Mouse (Mus musculus): ENCODE measurements around the gene Tbc1d16.
A peak's percentile ranks its signal among the peaks of the same experiment; 100 is the strongest.

Tbc1d16 gene

GRCm38 (mm10) chr11:119236354-119236753 lies 8.1 kb upstream of the Tbc1d16 start:
- DNase-seq (ENCODE audit: low spot score), result no peak

- peak; percentile 59 for DNase-seq (ENCODE audit: low spot score)
These were observed 7.3 kb upstream of the Tbc1d16 start for GRCm38 (mm10) chr11:119235596-119235995.

- DNase-seq (ENCODE audit: low spot score), result no peak
These were observed 6.5 kb upstream of the Tbc1d16 start for GRCm38 (mm10) chr11:119234770-119235169.

GRCm38 (mm10) chr11:119228846-119229626 lies 737 bp upstream of the Tbc1d16 start:
- DNase-seq (ENCODE audit: low spot score), result peak; percentile 82

DNA sequence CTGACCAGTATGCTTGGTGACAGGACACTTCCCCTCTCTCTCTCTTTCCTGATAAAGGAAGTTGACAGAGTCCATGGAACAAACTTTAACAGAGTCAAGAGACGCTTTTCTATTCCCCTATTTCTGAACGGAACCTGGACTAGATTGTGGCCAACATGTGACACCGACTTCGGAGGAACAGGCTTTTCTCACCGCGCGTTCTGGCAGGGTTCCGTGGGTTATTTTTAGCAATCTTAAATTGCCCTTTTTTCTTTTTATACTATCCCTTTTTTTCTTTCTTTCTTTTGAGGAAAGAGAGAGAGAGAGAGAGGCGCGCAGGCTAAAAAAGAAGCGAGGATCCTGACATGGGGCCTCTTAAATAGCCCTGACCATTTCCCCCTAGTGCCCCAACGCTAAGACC lies 708 bp downstream of the Tbc1d16 start:
- no peak for DNase-seq (ENCODE audit: low spot score)

- no peak for DNase-seq (ENCODE audit: low spot score)
These were observed 2.7 kb downstream of the Tbc1d16 start for GRCm38 (mm10) chr11:119225634-119226033.

DNA sequence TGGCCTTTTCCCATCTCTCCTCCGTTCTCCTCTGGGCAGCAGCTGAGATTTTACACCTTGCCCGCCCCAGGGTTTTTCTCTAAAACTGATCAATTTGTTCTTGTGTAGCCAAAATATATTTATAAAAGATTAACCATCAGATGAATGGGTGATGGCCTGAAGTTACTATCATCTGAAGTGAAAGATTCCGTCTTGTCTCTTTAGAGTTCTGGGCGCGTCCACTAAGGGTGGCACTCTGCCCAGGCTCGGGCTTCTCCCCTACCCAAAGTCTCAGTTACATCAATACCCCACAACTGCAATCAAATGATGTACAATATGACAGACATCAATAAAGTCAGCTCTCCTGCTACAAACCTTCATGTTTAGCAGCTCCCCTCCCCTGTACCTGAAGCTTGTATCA lies 3.4 kb downstream of the Tbc1d16 start:
- DNase-seq (ENCODE audit: low spot score), result no peak

- peak; percentile 73 for DNase-seq (ENCODE audit: low spot score)
These were observed 5.0 kb downstream of the Tbc1d16 start for GRCm38 (mm10) chr11:119223124-119223890.

DNA sequence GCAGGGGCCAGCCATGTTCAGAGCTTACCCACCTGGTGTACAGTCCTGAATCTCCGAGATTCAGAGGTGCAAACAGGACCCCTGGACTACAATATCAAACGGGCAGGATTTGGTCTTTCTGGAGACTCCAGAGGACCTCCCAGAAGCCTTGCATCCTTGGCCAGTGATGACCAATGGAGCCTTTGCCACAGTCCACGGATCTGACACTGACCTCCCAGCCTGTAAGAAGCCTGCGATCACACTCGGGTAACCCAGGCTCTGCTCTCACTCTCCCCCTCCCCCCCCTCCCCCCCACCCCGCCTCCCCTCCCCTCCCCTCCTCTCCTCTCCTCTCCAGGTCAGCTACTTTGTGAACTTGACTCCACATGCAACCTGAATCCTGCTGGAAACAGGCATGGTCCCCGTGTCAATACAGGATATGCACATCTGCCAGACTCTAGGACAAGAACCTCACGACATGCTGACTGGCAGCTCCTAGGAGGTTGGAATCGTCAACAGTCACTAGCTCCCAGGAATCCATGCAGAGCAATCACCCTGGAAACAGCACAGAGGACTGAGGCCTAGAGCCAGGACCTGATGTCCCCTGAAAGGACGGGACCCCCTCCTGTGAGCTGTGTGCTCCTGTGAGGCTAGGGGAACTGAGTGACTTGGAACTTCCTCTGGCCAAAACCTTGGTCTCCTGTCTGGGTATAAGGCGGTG lies 6.3 kb downstream of the Tbc1d16 start:
- no peak for DNase-seq (ENCODE audit: low spot score)

GRCm38 (mm10) chr11:119219816-119220465 lies 8.4 kb downstream of the Tbc1d16 start:
- DNase-seq (ENCODE audit: low spot score), result peak; percentile 35

DNA sequence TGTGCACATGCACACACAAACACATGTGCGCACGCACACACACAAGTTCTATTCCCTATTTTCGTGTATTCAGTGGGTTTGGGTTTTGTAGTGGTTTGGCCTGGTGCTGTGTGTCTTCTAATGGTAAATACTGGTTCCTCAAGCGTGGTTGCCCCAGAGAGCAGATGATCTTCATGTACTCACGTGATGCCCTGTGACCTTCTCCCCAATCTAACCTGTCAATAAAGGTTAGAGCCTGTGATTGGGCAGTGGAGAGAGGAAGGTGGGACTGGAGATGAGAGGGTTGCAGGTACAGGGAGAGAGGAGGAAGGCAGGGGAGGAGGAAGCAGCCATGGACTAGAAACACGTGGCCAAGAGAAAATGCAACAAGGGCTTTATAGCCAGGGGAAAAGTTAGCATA lies 10.4 kb downstream of the Tbc1d16 start:
- DNase-seq (ENCODE audit: low spot score), result no peak

GRCm38 (mm10) chr11:119215905-119216507 lies 12.3 kb downstream of the Tbc1d16 start:
- DNase-seq (ENCODE audit: low spot score), result peak; percentile 54

DNA sequence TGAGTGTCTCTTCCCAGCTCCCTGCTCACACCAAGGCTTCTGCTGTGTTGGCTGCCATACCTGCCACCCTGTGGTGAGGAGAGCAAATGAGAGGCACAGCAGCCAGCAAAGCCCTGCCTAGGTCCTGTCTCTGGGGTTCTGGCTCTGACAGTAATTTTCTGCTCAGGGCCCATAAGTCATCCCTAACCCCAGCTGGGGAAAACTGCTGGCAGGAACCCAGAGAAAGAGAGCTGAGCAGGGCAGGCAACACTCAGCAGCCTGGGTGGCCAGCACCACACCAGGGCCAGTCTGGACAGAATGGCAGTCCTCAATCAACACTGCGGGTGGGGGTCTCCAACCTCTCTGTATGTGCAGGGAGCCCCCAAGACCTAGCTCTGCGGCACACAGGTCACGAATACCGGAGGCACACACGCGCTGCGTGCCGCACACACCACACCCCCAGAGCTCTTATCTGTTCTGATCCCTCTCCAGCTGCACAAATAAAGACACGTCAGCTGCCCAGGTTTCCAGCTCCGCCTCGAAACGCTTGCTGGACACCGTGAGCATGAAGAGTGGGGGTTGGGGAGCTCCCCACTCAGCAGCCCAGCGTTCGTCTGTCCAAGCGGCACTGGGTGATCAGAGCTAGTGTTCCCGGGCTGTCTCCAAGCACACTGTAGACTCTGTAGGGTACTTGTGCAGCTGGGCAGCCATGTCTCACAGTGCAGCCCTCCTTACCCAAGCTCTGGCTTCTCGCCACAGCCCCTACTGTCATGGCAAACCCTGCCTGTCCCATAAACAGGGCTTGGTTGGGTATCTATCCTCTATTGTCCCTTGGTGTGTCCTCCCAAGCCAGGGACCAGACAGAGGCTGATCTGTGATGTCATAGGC lies 13.0 kb downstream of the Tbc1d16 start:
- peak; percentile 86 for DNase-seq (ENCODE audit: low spot score)

- DNase-seq (ENCODE audit: low spot score), result no peak
These were observed 15.0 kb downstream of the Tbc1d16 start for GRCm38 (mm10) chr11:119213166-119213885.

DNA sequence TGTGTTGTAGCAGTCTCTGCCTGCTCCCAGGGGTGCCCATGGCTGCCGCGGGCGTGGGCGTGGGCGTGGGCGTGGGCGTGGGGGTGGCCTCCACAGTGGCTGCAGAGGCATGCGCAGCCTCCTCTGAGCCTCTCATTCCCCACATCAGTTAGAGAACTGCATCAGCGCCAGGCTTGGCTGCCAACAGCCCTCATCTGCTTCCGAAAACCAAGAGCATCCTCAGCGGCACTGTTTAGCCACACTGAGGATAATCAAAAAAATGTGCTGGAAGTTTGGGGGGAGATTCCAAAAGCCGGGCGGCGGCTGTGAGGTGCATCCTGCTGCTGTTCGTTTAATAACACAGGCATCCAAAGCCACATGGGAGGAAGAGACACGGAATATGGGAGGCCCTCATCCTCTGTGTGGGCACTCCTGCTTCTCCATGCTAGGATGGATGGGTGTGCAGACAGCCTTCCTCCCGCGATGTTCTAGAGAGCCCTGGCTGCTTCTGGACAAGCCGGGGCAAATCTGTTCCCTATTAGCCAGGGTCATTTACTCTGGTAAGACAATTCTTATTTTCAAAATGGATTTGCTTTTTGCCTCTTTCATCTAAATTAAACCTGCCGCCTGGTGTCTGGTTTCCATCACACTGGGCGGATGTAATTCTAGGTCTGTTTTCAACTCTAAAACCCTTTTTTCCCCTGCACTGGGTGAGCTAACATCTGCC lies 16.5 kb downstream of the Tbc1d16 start:
- DNase-seq (ENCODE audit: low spot score), result no peak

- peak; percentile 65 for DNase-seq (ENCODE audit: low spot score)
These were observed 17.8 kb downstream of the Tbc1d16 start for GRCm38 (mm10) chr11:119210321-119211100.

GRCm38 (mm10) chr11:119209371-119210025 lies 18.8 kb downstream of the Tbc1d16 start:
- DNase-seq (ENCODE audit: low spot score), result peak; percentile 31

DNA sequence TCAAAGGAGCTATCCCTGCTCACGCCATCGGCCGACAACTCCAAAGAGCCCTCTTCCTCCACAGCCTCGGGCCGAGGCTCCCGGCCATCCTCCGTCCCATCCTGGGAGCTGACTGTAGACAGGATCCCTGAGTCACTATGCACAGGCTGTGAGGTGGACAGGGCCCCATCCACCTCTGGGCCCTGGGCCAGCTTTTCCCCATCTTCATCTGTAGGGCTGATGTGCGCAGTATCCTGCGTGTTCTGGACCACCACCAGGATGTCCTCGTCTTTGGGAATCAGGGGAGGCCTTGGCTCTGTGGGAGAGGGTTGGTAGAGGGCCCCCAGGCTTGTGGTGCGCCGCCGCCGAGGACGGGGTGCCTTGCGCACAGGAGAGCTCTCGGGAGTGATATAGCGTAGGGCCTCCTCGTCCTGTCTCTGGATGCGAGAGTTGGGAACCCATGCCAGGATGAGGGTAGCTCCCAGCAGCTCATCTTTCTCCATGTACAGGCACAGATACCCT lies 19.4 kb downstream of the Tbc1d16 start:
- DNase-seq (ENCODE audit: low spot score), result no peak
